Mouse (Mus musculus): Measurements from ENCODE around the gene Fam117a.

Gene Fam117a

DNA sequence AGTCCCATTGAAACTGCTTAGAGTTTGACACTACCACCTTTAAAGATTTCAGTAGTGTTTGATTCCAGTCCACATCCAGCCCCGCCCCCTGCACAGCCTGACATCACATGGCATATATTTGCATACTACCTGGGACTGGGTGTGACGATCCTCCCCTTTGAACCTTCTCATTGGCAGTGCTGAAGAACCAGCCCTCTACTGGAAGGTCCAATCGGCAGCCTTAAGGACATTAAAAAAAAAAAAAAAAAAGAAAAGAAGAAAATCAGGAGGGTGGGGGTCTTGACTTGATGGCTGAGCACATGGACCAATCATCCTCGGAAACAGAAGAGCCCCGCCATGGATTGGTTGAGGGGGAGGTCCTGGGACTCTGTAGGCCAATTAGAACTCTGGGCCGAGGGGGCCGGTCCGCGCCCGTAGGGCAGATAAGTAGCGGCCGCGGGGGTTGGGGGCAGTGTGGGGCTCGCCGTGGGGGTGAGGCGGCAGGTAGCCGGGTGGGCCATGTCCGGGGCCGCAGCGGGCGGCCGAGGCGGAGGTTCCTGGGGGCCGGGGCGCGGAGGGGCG, at the start of gene Fam117a:
Gene Fam117a (plus strand): TSS at position 451 of the 561 bp plus-strand sequence.
- peak; percentile 93 for DNase-seq

DNA sequence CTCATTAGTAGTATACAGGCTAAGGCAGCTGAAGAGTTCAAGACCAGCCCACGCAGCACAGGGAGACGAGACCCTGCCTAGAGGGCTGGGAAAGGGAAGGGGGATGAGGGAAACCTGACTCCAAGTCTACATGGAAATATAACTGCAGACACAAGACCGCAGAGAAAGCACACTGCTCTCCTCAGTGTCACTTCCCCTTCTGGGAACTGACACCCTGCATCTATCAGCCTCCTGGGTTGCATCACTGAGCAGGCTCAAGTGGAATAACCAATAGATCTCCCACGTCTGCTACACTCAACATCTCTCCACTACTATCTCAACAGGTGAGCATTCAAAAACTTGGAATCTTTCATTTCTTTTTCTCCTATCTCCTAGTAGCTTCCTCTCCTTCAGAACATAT, 44.8 kb upstream of the Fam117a start:
- no peak for DNase-seq

DNA sequence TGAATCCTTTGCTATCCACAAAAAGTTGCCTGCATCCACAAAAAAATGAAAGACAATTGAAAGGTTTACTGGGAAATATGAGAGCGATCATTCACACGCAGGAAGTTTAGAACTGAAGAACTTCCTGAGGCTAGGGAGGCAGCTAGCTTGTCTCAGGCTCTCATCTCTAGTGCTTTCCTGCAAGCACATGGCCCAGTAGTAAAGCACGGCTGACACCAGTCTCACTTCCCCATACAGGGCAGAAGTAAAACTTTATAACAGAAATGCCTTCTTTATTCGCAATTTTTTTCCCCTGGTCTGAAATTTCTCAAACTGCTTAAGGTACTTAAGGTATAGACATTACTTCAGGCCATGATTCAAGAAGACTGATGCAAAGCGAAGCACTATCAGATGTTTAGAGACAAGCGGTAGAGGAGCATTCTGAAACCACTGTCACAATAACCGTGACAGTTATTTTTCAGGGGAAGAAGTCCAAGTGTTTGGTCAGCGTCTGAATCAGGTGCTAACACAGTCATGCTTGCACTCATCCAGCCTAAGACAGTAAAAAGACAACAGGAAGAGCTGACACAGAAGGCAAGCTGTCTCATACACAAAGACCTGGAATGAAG, 43.7 kb upstream of the Fam117a start:
- DNase-seq: no peak

DNA sequence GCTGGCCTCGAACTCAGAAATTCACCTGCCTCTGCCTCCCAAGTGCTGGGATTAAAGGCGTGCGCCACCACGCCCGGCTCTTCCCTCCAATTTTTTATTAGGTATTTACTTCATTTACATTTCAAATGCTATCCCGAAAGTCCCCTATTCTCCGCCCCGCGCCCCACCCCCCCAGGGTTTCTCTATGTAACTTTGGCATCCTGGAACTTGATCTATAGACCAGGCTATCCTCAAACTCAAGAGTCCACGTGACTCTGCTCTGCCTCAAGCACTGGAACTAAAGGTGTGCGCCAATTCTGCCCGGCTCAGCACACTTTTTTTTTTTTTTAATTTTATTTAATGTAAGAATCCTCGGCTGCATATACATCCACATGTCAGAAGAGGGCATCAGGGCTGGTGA, 41.1 kb upstream of the Fam117a start:
- DNase-seq: no peak

DNA sequence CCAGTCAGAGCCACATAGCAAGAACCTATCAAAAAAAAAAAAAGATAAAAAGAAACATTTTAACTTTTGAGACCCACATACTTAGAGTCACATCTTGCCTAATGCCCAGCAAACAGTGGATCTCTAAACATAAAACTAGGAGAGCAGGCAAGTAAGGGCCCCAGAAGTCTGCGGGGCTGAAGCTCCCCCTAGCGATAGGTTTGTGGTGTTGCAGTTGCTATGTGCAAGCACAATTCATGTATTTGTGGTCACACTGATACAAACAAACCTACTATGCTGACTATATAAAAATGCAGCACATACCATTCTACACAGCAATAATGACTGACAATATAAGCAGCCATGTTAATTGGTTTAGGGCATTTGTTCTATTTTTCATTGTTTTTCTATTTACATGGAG, 38.7 kb upstream of the Fam117a start:
- DNase-seq: no peak

DNA sequence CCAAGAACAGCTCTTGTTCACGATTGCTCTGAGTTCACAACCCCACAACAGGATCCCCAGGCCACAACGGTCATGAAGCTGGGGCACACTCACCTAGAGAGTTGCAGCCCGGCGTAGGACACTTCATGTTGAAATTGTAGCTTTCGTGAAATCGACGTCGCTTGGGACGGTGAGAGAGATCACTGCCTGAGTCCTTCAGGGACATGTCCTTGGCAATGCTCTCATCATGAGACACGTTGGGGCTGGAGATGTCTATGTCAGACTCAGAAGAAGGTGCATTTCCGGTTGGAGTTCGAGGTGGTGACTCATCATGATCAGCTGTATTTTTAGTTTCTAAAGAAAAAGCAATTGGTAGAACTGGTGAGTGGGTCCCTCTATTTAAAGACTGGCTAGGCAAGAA, 36.9 kb upstream of the Fam117a start:
- DNase-seq: no peak

DNA sequence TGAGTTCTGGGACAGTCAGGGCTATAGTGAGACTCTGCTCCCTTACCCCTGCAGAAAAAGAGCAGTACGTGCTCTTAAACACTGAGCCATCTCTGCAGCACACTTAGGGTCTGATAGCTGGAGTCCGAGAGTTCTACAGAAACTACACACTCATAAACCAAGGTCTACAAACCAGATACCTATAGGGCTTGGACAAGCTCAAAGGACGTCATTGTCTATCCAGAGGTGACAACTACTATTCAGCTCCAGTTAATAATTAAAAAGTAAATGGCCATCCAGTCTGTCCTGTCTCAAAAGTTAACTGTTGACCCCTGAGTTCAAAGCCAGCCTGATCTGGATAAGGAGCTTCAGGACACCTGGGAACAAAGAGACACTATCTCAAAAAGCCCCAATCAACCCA, 35.0 kb upstream of the Fam117a start:
- DNase-seq: no peak

DNA sequence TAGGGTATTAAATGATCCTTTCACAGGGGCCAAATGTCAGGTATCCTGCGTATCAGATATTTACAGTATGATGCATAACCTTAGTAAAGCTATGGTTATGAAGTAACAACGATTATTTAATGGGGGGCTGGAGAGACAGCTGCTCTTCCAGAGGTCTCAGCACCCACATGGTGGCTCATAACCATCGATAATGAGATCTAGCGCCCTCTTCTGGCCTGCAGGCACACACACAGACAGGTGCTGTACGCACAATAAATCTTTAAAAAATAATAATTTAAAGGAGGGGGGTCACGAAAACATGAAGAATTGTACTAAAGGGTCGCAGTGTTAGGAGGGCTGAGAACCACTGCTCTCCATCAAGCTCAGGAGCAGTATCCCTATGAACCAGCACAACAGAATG, 31.2 kb upstream of the Fam117a start:
- no peak for DNase-seq

DNA sequence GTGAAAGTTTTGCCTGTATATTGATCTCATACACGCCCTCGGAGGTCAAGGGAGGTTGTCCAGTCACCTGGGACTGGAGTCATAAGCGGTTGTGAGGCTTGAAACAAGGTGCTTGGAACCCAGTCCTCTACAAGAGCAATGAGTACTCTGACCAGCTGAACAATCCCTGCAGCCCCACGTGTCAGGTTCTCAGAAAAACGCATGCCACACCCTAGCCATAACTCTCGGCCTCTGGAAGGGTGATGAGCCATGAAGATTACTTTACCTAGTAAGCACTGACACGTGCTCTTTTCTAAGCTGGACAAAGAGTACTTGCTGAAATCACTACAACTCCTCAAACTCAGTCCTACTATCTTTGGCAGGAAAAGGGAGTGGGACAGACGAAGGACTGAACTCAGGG, 29.3 kb upstream of the Fam117a start:
- no peak for DNase-seq

DNA sequence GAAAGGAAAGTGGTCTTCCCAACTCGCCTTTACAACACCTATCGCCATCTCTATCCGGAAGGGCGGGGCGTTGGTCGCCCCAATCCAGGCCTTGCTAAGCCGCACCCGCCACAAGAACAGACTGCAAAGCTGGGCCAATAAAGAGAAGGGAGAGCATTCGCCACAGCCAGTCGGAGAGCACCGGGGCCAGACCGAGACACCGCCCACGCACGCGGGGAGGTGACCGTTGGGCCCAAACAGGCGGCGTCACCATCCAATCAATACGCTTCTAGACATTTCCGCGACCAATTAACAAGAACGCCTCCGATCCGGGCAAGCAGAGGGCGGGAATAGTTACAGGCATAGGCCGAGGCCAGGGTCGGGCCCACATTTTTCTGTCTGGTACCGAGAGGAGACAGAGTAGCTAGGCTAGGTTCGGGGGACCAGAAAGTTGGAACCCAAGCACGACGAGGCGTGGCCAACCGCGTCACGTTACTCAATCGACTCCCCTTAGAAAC, 27.3 kb upstream of the Fam117a start:
- DNase-seq: peak; percentile 99

DNA sequence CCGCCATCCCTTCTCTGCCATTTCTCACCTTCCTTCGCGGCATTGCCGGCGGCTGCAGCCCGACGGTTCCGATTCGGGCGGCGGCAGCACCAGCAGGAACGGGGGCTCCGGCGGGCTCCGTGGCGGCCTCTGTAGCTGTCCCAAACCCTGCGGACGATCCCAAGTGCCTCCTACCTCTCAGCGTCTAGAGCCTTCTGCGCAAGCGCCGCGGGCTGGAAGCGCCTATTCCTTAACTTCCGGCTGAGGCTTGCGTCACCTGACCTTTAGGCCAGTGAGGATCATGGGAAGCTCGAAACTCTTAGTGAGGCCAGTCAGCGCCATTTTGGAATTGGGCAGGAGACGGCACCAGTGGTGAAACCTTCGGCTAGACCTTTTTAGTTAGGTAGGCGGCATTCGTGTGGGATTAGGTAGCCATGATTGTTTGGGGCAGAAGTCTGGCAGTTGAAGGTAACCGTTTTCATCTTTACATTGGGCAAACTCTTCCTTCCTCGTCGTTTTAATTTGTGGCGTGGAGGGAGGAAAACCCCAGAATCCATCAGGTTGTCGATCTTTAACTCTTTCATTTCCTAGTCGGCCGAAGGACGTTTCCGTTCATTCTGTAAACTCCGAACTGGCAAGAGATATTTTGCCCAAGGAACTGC, 26.7 kb upstream of the Fam117a start, which contains the start of gene Kat7:
Gene Kat7 (minus strand): TSS at position 240 of the 641 bp plus-strand sequence.
- DNase-seq: peak; percentile 99

DNA sequence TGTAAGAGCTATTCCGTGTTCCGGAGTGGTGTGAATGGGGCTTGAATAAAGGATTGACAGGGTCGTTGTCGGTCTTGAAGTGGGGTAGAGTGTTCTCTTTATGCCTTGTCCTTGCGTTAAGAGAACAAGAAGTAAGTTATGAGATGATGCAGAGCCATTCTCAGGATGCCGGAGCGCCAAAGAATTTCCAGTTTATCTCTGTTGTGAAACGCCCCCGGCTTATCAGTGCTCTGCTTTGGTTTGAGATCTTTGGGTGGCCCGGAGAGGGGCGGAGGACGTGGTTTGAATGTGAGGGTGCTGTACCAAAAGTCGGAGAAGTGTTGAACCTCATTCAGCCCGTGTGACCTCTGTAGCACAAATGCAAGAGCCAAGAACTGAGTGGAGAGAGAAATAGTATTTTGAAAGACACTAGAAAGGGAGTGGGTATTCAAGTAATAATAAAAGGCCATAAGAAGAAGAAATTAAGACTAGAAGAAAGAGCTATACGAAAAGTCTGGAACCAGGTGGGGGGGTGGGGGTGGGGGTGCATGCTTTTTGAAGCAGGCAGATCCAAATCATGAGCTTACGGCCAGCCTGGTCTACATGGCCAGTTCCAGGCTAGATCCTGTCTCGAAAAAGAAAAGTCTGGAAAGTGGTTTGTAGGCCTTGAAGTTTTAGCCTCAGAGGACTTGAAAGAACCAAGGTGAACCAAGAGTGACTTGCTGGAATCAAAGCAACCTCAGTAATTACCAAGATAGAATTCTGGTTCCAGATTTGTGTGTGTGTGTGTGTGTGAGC, 26.0 kb upstream of the Fam117a start:
- DNase-seq: no peak

DNA sequence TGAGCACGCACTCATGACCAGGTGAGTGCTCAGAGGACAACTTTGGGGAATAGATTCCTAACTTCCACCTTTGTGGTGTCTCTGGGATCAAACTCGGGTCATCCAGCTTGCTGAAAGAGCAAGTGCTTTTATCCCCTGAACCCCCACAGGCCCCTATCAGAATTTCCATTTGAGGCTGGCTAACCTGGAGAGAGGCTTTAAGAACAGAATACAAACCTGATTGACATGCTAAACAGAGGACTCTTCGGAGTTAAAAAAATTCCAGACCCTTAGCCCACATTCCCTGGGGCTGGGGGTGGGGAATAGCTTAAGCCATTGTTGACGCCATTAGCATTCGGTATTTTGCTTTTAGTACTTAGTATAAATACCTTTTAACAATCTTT, 25.4 kb upstream of the Fam117a start:
- no peak for DNase-seq

DNA sequence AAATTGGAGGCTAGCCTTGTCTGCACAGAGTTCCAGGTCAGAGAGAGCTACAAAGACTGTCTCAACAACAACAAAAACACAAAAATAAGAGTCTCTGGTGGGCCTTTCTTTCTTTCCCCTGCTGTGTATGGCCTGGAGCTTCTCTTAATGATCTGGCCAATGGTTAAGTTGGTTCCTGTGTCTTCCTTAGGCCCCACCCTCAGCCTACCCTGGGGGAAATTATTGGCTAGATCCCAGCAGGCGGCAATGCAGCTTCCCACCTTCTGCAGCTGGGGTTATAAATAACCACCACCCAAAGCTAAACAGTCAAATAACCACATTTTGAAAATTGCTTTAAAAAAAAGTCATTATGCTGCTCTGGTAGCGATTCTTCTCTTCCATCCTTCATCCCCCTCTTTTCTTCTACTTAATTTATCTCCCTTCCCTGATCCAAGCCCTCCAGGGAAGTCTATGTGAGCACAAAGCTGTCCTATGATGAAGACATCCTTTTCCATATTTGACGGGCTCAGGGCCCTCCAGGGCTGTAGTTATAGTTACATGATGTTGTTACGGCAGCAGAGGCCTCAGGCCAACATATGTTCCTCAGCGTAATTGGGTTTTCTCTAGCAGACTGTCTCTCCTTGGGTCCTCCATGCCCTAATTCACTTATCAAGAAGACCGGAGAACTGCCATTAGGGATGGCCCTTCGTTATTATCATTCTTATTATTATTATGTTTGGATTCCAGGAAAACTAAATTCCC, 21.4 kb upstream of the Fam117a start:
- no peak for DNase-seq

DNA sequence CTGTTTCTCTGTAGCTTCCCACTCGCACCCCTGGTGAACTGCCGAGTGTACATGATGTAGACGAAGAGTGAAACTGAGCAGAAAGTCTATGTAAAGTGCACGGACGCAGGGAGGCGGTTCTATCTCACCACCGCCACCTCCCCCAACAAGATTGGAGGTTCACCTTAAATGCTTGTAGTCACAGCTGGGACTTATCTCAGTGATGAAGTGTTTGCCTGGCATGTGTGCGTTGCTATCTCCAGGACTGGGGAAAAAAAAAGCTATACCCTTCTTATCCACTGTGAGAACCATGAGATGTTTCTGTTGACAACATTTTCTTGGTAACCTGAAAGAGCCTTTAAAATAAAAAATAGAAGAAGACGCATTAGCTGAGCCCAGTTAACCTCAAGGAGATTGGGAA, 18.7 kb upstream of the Fam117a start:
- DNase-seq: no peak

DNA sequence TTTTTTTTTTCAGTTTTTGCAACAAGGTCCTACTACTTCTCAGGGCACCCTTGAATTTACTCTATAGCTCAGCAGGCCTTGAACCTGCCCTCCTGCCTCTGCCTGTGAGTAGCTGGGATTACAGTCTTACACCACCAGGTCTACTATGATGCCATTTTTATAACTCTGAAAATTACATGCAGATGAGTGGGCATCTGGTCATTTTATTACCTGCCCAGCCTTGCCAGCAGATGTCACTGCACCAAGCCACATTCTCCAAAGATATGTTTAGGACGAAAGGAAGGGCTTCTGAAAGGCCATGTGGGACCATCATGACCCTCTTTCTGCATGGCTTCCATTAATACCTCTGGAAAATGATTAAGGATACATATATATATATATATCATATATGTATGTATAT, 17.3 kb upstream of the Fam117a start:
- DNase-seq: no peak

DNA sequence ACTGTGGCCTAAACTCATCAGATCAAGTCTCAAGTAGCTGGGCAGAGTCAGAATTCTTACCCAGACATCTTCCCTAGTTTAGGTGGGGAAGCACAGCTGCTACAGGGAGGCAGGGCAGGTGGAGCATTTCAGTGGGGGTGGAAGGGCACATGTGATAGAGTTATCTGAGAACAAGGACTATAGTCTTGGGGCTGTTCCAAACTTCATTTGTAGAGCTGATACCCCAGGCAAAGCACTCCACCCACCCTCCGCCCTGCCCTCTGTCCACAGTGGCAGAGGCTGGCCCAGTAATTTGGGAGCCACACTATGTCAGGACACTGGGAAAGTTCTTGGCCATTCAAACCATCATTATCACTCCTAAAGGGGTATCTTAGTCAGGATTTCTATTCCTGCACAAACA, 16.8 kb upstream of the Fam117a start:
- no peak for DNase-seq

DNA sequence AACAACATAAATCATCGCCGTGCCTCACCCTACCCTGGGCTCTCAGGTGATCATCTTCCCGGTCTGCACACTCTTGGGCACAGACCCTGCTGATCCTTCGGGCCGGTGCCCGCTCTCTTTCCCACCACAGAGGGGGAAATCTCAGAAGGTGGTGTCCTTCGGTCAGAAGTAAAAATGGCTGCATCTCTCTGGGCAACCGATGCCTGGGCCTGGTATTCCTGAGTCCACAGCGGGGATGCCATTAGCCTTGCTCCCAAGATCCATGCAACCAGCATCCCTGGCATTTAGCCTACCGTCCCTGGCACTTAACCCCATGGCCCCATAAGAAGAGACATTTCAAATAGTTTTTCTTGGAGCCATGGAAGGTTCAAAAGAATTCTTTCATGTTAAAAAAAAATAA, 12.6 kb upstream of the Fam117a start:
- DNase-seq: no peak

DNA sequence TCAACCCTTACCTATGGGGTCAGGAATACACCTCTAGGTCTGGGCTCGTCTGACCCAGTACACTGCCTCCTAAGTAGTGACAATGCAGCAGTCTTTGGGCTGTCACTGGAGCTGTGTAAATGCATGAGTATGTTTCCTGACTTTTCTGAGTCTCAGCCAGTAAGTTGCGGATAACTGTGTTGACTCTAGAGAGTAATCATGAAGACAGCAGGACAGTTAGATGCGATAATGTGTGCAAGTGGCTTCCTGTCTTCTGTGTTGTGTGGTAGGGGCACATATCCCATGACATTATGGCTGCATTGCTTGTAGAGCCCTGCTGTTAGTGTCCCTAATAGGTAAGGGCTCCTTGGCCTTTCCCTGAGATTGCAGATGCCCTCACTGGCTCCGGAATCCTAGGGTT, 11.0 kb upstream of the Fam117a start:
- no peak for DNase-seq

DNA sequence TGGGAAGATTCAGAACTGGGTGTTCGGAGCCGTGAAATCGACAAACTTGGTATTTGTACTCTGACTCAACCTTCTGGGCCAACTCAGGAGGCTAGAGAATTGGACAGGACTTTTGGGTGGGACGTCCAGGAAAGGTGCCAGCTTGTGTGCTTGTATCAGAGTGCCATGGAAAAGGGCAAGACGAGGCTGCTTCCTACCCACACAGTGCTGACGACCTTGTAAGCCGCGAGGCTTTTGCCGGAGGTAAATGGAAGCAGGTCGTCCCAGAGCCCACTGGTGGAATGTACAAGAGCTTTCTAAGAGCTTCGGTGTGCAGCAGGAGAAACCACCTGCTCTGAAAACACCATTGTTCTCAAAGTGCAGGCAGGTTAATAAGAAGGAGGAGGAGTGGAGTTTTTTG, 10.6 kb upstream of the Fam117a start:
- no peak for DNase-seq

DNA sequence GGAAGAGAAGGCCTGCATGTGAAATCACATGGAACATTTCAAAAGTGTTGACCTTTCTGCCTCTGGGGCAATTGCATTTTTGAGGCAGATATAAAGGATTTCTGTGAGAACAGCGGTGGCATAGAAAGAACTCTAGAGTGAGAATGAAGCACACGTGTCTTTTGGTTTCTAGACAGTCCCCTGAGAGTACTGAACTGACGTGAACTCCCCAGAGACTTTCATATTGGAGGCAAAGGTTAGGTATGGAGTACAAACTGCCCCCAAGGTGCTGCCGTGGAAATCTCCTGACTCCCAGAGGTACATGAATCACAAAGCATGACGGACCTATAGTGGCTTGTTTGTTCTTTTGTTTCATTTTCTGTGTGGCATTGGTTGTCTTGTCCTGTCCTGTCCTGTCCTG, 8.2 kb upstream of the Fam117a start:
- DNase-seq: no peak

DNA sequence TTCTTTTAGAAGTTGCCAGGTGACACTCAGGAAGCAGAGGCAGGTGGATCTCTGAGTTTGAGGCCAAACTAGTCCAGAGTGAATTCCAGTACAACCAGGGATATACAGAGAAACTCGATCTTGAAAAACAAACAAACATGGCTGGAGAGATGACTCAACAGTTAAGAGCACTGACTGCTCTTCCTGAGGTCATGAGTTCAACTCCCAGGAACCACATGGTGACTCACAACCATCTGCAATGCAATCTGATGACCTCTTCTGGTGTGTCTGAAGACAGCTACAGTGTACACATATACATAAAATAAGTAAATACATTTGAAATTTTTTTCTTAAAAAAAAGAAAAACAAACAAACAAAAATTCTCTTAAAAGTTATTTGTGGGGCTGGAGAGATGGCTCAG, 6.2 kb upstream of the Fam117a start:
- no peak for DNase-seq

DNA sequence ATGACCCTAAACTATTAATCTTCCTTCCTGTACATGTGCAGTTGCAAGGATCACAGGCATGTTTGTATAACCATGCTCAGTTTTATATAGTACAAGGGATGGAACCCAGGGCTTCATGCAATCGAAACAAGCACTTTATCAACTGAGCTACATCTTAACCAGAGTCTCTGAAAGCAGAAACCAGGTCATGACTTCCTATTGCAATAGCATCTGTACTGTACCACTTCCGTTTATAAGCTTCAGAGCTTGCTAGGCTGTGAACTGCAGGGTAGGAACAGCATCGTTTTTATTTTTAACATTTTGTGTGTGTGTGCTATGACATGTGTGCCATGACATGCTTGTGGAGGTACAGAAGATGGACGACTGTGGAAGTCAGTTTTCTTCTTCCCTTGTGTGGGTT, 3.6 kb upstream of the Fam117a start:
- no peak for DNase-seq

Data from kidney, postnatal 14 days (tissue).